Mouse (Mus musculus): ENCODE data around the gene BC049352.

DNA sequence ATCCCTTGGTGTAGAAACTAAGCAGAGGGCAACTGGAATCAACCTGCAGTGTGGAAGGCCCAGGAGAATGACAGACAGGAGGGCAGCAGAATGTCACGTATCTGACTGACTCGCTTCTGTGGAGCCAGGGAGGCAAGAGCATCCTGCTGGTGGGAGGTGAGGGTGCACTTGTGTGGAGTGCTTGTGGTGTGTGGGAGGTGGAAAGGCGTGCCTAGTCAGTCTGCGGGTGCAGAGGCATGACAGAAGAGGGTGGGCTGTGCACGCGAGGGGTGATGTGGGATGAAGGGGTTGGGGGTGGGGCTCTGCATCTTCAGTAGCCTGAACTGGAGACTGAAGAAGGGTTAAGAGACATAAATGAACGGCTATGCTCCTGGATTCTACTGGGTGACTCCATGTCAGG is 28.4 kb upstream of the BC049352 start:
- no peak for TF ChIP-seq POLR2A (IDR thresholded peaks at IDR 0.05; ENCODE audit: insufficient read depth, low read depth, low read length)
- TF ChIP-seq CTCF (IDR thresholded peaks at IDR 0.05; ENCODE audit: insufficient read depth, low read depth, low read length), result no peak

All from olfactory bulb, adult 2 months (tissue).